Mouse (Mus musculus): ENCODE measurements at regions not wholly inside any gene's neighbourhood (a gene's known extent, or its start where the extent isn't known, plus 50 kb on each side); places are given as distances from the start of the nearest gene placed in this dataset.

DNA sequence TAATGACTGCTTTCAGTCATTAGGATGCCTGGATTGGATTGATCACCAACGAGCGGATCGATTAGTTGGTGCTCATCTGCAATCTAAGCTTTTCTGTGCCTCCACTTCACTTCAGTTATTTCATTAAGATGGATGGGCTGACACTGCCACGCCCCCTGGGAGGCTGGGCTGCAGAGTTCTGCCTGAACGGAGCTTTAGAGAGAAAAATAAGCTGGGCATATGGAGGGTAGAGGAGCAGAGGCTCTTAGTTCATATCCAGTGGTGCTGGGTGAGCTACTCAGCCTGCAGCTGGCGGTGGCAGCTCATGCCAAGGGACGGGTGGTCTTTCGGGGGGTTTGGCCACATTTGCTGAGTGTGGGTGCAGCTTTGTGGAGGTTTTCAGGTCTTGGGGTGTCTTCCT, 256.4 kb upstream of the Dusp10 start:
- TF ChIP-seq CTCF (IDR thresholded peaks at IDR 0.05; ENCODE audit: low read depth, low read length) (no peak), POLR2AphosphoS5 (IDR thresholded peaks at IDR 0.05; ENCODE audit: insufficient replicate concordance, low read depth, low read length) (no peak), GATA1 (IDR thresholded peaks at IDR 0.05; ENCODE audit: borderline replicate concordance, low read length) (no peak)
